Mouse (Mus musculus) midbrain, embryonic 14.5 days (tissue): Measurements from ENCODE around the gene Macrod2. TPM values are rescaled to one million over a fixed set of nuclear protein-coding genes. Genes with fewer than 3 reads are reported as not detected.

Experiments
- ATAC-seq: fragments of 200-750 bp; cut with Nextera tagmentation; 2 replicates; pipeline ENCODE4 v1.8.0; 2017; ENCODE audit warnings: moderate number of reproducible peaks, moderate library complexity; ENCODE audit not compliant: low FRiP score, low TSS enrichment
- DNase-seq: peaks from one replicate; pipeline ENCODE4 v3.0.0-alpha.2; 2015
- H3K27ac ChIP-seq: fragments of 300-500 bp; sonication (generic); replicated peaks from 2 replicates; pipeline ENCODE4 v1.5.1; 2014; ENCODE audit warnings: mild to moderate bottlenecking, low read depth, low read length, moderate library complexity
- H3K27me3 ChIP-seq: fragments of 300-500 bp; sonication (generic); 2 replicates; pipeline ENCODE4 v1.6.1; 2014; ENCODE audit warnings: low read length, control low read depth, mixed read lengths; ENCODE audit not compliant: control insufficient read depth, insufficient read depth
- H3K36me3 ChIP-seq: fragments of 300-500 bp; sonication (generic); 2 replicates; pipeline ENCODE4 v1.6.1; 2014; ENCODE audit warnings: low read length, control low read depth; ENCODE audit not compliant: control insufficient read depth, insufficient read depth
- H3K4me1 ChIP-seq: fragments of 300-500 bp; sonication (generic); 2 replicates; pipeline ENCODE4 v1.6.1; 2014; ENCODE audit warnings: mild to moderate bottlenecking, antibody characterized with exemption, low read length, control low read depth; ENCODE audit not compliant: control insufficient read depth, insufficient read depth
- H3K4me2 ChIP-seq: fragments of 300-500 bp; sonication (generic); 2 replicates; pipeline ENCODE4 v1.6.1; 2014; ENCODE audit warnings: mild to moderate bottlenecking, low read length, moderate library complexity
- H3K4me3 ChIP-seq: fragments of 300-500 bp; sonication (generic); replicated peaks from 2 replicates; pipeline ENCODE4 v1.5.1; 2014; ENCODE audit warnings: low read depth, low read length
- H3K9ac ChIP-seq: fragments of 300-500 bp; sonication (generic); replicated peaks from 2 replicates; pipeline ENCODE4 v1.6.1; 2014; ENCODE audit warnings: mild to moderate bottlenecking, low read length, moderate library complexity
- H3K9me3 ChIP-seq: fragments of 300-500 bp; sonication (generic); 2 replicates; pipeline ENCODE4 v1.6.1; 2016; ENCODE audit warnings: low read length, control low read depth, mixed read lengths; ENCODE audit not compliant: control insufficient read depth
- WGBS: fragments of 180-500 bp; shearing (Covaris S2); extraction: QIAGEN DNeasy Blood & Tissue Kit; methylation state at CpG from one replicate; pipeline ENCODE4 v1.1.7; 2014; 5-methylcytosine and 5-hydroxymethylcytosine counted together
- polyA plus RNA-seq: library from polyadenylated mRNA; unstranded; fragments of >200 nt; fragmentation: Nextera tagmentation; extraction: Ambion mirVana; gene quantifications from 2 replicates; pipeline ENCODE4 v1.2.1, GENCODE M21; 2014

Gene Macrod2
- polyA plus RNA-seq, 1 experiment from 2014 or later, result 61.4 TPM

DNA sequence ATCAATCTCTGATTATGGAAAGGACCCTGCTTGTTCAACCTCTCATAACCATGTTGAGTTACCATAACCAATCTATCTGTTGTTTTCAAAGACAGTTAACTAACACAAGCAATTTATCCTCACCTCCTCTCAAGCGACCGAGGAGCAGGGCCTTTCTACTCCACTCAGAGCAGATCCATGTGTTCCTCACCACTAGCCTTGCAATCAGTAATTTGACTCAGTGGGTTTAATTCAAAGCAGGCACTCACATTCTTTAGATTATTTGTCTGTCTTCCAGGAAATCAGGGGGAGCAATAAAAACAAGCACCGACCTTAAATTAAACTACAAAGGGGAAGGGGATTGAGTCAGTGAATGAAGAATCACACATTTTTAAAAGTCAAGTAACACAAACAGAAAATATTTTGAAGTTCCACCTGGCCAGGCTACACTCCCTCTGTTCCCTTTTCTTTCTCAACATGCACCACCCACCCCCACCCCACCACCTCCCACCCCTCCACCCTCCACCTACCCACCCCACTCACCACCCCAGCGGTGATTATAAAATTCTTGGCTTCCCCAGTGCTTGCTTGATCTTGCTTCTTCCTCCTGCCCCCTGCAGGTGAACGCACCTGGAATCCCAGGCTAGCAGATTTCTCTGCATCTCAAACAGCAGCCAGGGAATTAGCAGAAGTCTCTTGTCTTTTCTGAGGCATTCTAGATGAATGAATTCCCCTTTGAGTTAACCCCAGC, 839.8 kb downstream of the Macrod2 start:
- whole genome bisulfite sequencing, result 60% methylated on average over 5 of the region's 5 CpGs
- H3K27me3 ChIP-seq, result no peaks in the 10 kb centered on the region
- no peak overlapping the region for H3K4me3 ChIP-seq
- DNase-seq (no peak), ATAC-seq (no peak)
- H3K27ac ChIP-seq, result no peak overlapping the region
- H3K36me3 ChIP-seq, result no peaks in the 10 kb centered on the region
- no peak overlapping the region for H3K9ac ChIP-seq
- no peaks in the 10 kb centered on the region for H3K9me3 ChIP-seq
- no peak overlapping the region for H3K4me2 ChIP-seq
- H3K4me1 ChIP-seq, result peaks cover 11% of the 10 kb centered on the region; the same call in 1 of the 2 replicates

DNA sequence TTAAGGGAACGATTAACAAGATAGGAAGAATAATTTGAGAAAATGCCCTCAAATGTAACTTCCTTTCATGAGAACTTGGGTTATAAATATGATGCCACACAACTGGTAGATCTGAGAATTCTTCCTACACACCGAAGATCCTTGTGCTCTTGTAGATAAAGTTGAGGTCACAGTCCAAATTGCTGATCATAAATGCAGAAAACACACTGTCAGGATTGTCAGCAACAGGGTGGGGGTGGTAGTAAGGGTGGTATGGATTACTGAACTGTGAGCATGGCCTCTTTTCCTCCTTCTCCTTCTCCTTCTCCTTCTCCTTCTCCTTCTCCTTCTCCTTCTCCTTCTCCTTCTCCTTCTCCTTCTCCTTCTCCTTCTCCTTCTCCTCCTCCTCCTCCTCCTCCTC, 852.6 kb downstream of the Macrod2 start:
- WGBS, result 90% methylated on average over 2 of the region's 2 CpGs
- Histone ChIP-seq H3K4me2 (no peak overlapping the region), H3K27ac (no peak overlapping the region), H3K4me3 (no peak overlapping the region), H3K4me1 (no peaks in the 10 kb centered on the region), H3K9ac (no peak overlapping the region), H3K27me3 (no peaks in the 10 kb centered on the region), H3K36me3 (no peaks in the 10 kb centered on the region), H3K9me3 (no peaks in the 10 kb centered on the region)
- DNase-seq, result no peak
- no peak for ATAC-seq

DNA sequence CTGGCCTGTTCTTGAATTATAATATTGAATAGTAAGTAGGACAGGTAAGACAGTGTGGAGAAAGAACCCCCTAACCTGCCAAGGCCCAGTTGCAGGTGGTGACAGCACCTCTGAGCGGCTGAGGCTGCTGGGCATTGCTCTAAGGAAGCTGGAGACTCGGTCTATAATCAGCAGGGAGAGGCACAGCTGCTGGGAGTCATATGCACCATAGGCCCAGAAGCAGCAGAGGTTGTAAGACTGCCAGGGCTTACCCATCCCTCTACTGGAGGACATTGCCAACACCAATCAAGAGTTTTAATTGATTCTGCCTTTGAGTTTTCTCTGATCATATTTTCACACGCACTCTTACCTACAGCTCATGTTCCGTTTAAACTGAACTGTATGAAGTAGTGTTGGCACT, 869.5 kb downstream of the Macrod2 start:
- no peak for DNase-seq
- Histone ChIP-seq H3K4me2 (no peak overlapping the region), H3K4me3 (no peak overlapping the region), H3K9ac (no peak overlapping the region), H3K4me1 (no peaks in the 10 kb centered on the region), H3K27ac (no peak overlapping the region), H3K9me3 (no peaks in the 10 kb centered on the region), H3K27me3 (no peaks in the 10 kb centered on the region), H3K36me3 (no peaks in the 10 kb centered on the region)
- WGBS, result 80% methylated on average over 4 of the region's 4 CpGs
- no peak for ATAC-seq

DNA sequence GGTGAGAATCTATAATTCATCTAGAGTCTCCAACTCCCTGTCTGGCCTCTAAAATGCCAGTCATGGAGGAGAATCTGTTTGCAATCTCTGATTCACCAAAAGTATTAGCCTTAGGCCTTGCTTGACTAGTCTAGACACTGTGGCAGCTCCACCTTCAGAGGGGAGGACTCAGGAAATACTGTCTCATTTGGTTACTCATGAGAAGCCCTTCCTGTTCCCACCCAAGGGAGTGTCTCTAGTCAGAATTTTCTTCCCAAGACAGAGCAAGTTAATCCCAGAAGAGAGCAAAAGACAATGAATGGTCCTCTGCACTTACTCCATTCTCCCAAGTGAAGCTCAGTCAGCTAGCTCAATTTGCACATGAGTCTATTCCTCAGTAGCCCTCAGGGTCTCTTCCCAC, 871.5 kb downstream of the Macrod2 start:
- no peaks in the 10 kb centered on the region for H3K36me3 ChIP-seq
- H3K9ac ChIP-seq, result no peak overlapping the region
- no peaks in the 10 kb centered on the region for H3K9me3 ChIP-seq
- no peaks in the 10 kb centered on the region for H3K4me1 ChIP-seq
- no peaks in the 10 kb centered on the region for H3K27me3 ChIP-seq
- no peak for ATAC-seq
- H3K4me2 ChIP-seq, result no peak overlapping the region
- DNase-seq, result no peak
- H3K4me3 ChIP-seq, result no peak overlapping the region
- H3K27ac ChIP-seq, result no peak overlapping the region

DNA sequence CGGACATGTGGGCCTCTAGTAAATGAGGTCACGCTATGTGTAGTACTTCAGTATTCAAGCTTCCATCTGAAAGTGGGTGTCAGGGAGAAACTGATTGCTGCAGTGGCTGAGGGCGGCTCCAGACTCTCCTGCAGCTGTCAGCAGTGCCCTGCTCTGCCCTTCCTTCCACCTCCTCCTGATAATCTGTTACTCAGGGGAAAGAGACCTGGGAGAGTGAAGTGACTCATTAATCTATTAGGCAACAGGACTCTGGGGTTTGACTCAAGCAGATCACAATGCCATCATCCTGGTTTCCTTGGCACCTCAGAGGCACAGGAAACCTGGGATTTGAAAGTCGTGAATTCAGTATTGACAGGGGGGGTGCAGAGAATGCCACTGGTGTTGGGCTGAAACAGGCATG, 876.4 kb downstream of the Macrod2 start:
- DNase-seq, result no peak
- Histone ChIP-seq H3K27me3 (no peaks in the 10 kb centered on the region), H3K27ac (no peak overlapping the region), H3K4me3 (no peak overlapping the region), H3K9me3 (no peaks in the 10 kb centered on the region), H3K4me1 (no peaks in the 10 kb centered on the region), H3K36me3 (no peaks in the 10 kb centered on the region), H3K4me2 (no peak overlapping the region), H3K9ac (no peak overlapping the region)
- 69% methylated on average over 4 of the region's 4 CpGs for WGBS
- ATAC-seq, result no peak

DNA sequence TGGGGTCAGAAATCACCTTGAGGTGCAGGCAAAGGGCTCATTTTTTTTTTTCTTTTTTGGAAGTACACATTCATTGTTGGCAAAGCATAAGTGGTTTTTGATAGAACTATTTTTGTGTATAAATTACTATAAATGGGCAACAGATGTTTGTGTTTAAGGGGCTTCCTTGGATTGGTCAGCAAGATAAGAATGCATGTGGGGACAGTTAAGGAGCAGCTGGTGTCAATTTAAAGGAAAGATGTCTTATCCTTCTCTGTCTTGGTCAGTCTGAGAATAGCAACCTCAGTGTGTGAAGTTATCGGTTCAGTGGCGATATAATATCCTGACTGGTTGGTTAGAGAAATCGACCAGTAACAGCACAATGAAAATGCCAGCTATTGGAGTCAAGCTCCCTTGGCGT, 877.9 kb downstream of the Macrod2 start:
- Histone ChIP-seq H3K9me3 (no peaks in the 10 kb centered on the region), H3K27me3 (no peaks in the 10 kb centered on the region), H3K4me1 (no peaks in the 10 kb centered on the region), H3K4me3 (no peak overlapping the region), H3K4me2 (no peak overlapping the region), H3K9ac (no peak overlapping the region), H3K36me3 (no peaks in the 10 kb centered on the region), H3K27ac (no peak overlapping the region)
- DNase-seq, result no peak
- no peak for ATAC-seq
- 92% methylated on average over 4 of the region's 4 CpGs for WGBS

DNA sequence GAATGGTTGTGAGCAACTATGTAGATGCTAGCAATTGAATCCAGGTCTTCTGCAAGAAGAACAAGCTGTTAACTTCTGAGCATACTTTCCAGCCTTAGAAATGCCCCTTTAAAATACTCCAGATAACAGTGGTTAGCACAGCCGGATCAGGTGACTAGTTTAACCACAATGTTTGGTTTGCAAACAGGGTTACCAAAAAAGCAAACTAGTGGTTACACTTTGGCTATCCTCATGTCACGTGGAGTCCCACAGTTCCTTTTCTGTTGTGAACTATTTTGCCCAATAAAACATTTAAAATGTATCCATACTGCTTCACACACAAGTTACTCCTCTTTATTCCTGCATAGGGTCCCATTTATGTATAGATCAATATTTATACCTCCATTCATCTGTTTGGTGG, 879.2 kb downstream of the Macrod2 start:
- Histone ChIP-seq H3K9ac (no peak overlapping the region), H3K27me3 (no peaks in the 10 kb centered on the region), H3K36me3 (no peaks in the 10 kb centered on the region), H3K4me2 (no peak overlapping the region), H3K4me1 (no peaks in the 10 kb centered on the region), H3K4me3 (no peak overlapping the region), H3K9me3 (no peaks in the 10 kb centered on the region), H3K27ac (no peak overlapping the region)
- DNase-seq (no peak), ATAC-seq (no peak)
- WGBS, result 90% methylated on average over 2 of the region's 2 CpGs

DNA sequence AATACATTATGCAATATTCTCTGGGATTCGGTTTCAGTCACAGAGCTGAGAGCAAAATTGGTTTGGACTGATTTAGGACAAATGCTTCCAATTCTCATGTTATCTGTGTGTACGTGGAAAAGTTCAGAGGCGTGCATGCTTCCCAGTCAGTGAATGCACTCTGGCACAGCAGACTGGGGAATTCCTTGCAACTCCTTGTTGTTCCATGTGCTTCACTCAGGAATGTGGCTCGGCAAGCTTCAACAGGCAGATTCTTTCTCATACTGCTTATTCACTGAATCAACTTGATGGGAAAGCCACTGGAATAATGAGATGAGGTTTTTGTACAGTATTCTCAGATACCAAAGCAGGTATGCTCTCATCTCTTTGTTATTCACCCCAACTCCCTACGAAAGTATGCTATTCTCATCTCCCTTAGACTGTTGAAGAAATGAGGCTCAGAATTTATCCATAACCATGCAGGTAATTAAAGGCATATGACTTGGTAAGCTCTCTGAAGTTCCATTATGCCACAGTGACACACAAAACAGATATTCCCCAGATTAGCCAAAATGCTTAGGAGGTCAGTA, 884.1 kb downstream of the Macrod2 start:
- Histone ChIP-seq H3K4me2 (no peak overlapping the region), H3K9ac (no peak overlapping the region), H3K36me3 (no peaks in the 10 kb centered on the region), H3K4me1 (no peaks in the 10 kb centered on the region), H3K27me3 (no peaks in the 10 kb centered on the region), H3K4me3 (no peak overlapping the region), H3K9me3 (no peaks in the 10 kb centered on the region), H3K27ac (no peak overlapping the region)
- DNase-seq, result peak; percentile 10
- no peak for ATAC-seq
- 68% methylated on average over 5 of the region's 5 CpGs for WGBS

DNA sequence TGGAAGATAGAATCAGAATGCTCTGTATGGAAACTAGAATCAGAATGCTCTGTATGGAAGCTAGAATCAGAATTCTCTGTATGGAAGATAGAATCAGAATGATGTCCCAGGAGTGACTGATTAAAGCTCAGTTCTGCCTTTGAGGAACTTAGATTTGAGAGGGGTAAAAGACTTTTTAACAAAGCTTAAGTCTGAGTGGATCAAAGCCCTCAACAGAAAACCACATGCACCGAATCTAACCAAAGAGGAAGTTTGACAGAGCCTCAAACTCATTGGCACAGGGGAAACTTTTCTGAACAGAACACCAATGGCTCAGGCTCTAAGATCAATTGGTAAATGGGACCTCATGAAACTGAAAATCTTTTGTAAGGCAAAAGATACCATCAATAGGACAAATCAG, 885.7 kb downstream of the Macrod2 start:
- no peak for ATAC-seq

More for the DNA sequence above, 885.7 kb downstream of the Macrod2 start:
- Histone ChIP-seq H3K36me3 (no peaks in the 10 kb centered on the region), H3K9me3 (no peaks in the 10 kb centered on the region), H3K4me3 (no peak overlapping the region), H3K4me1 (no peaks in the 10 kb centered on the region), H3K4me2 (no peak overlapping the region), H3K27ac (no peak overlapping the region), H3K9ac (no peak overlapping the region), H3K27me3 (no peaks in the 10 kb centered on the region)
- WGBS, result 86% methylated on average over 1 of the region's 1 CpGs
- no peak for DNase-seq
